Mouse (Mus musculus): ENCODE measurements around the gene Zfp108.
"Not testable (repeated sequence)": the region's sequence is repeated elsewhere in the genome, so short reads cannot be mapped to it uniquely, and the experiment has no call there.

The Zfp108 gene

GRCm38 (mm10) chr7:24254633-24255474, at the start of gene Zfp108:
Gene Zfp108 (plus strand): TSS chr7:24254794.
- DNase-seq, result peak; percentile 83 to 86

- DNase-seq, result peak; percentile 75 to 83
Observed at GRCm38 (mm10) chr7:24207488-24208261, 46.9 kb upstream of the Zfp108 start.

- no peak for DNase-seq
Observed at GRCm38 (mm10) chr7:24208282-24208886, 46.2 kb upstream of the Zfp108 start.

- no peak for DNase-seq
Observed at GRCm38 (mm10) chr7:24210296-24210695, 44.3 kb upstream of the Zfp108 start.

- no peak for DNase-seq
Observed at GRCm38 (mm10) chr7:24211343-24211742, 43.3 kb upstream of the Zfp108 start, which contains the start of gene Zfp111. Gene Zfp111 (minus strand): TSS chr7:24211443.

GRCm38 (mm10) chr7:24237040-24237791, 17.4 kb upstream of the Zfp108 start, which contains the start of gene Zfp109:
Gene Zfp109 (minus strand): TSS chr7:24237560.
- DNase-seq, result peak; percentile 72 to 76

GRCm38 (mm10) chr7:24253779-24254615, 597 bp upstream of the Zfp108 start:
- no peak for DNase-seq

GRCm38 (mm10) chr7:24259306-24259999, 4.9 kb downstream of the Zfp108 start:
- DNase-seq, result no peak

- DNase-seq, result no peak
Observed at GRCm38 (mm10) chr7:24260000-24260312, 5.4 kb downstream of the Zfp108 start.

GRCm38 (mm10) chr7:24268176-24269155, 13.9 kb downstream of the Zfp108 start:
- no peak for DNase-seq

- DNase-seq, result no peak
Observed at GRCm38 (mm10) chr7:24269256-24269655, 14.7 kb downstream of the Zfp108 start.

GRCm38 (mm10) chr7:24269667-24270287, 15.2 kb downstream of the Zfp108 start:
- peak in 1 of 2 experiments; percentile 9 for DNase-seq

- peak; percentile 75 to 83 for DNase-seq
Observed at GRCm38 (mm10) chr7:24270288-24270672, 15.7 kb downstream of the Zfp108 start, which contains the start of gene Zfp93. Gene Zfp93 (plus strand): TSS chr7:24270420.

GRCm38 (mm10) chr7:24271191-24271590, 16.6 kb downstream of the Zfp108 start:
- DNase-seq, result no peak

- DNase-seq, result no peak
Observed at GRCm38 (mm10) chr7:24274456-24274855, 19.9 kb downstream of the Zfp108 start.

- not testable (repeated sequence) for DNase-seq
Observed at GRCm38 (mm10) chr7:24278771-24279170, 24.2 kb downstream of the Zfp108 start.

GRCm38 (mm10) chr7:24280031-24280857, 25.6 kb downstream of the Zfp108 start:
- DNase-seq, result peak in 1 of 2 experiments; percentile 14

GRCm38 (mm10) chr7:24280858-24281145, 26.2 kb downstream of the Zfp108 start:
- no peak for DNase-seq
